Mouse (Mus musculus): ENCODE results near the gene Abcc3. TPM values are rescaled to one million over a fixed set of nuclear protein-coding genes. Genes with fewer than 3 reads are reported as not detected.

Gene Abcc3
- polyA plus RNA-seq, 1 experiment: 1.7 TPM

- peaks cover 10% of the 10 kb centered on the region for H3K4me1 ChIP-seq (ENCODE audit: control insufficient read depth, insufficient read depth, insufficient read length, low read length)
- no peak overlapping the region for H3K4me3 ChIP-seq (ENCODE audit: insufficient read depth, low read depth, low read length)
- no peak overlapping the region for H3K27ac ChIP-seq (replicated peaks; ENCODE audit: low read depth, low read length)
These were observed 5.0 kb downstream of the Abcc3 start for GRCm38 (mm10) chr11:94387756-94388155.

- peak overlapping the region; percentile 38 for H3K27ac ChIP-seq (replicated peaks; ENCODE audit: low read depth, low read length)
- H3K4me3 ChIP-seq (ENCODE audit: insufficient read depth, low read depth, low read length): no peak overlapping the region
- peaks cover 10% of the 10 kb centered on the region for H3K4me1 ChIP-seq (ENCODE audit: control insufficient read depth, insufficient read depth, insufficient read length, low read length)
These were observed 6.6 kb downstream of the Abcc3 start for GRCm38 (mm10) chr11:94385977-94386771.

GRCm38 (mm10) chr11:94379736-94380135 is 13.1 kb downstream of the Abcc3 start:
- Histone ChIP-seq H3K4me1 (ENCODE audit: control insufficient read depth, insufficient read depth, insufficient read length, low read length) (no peaks in the 10 kb centered on the region), H3K27ac (replicated peaks; ENCODE audit: low read depth, low read length) (no peak overlapping the region), H3K4me3 (ENCODE audit: insufficient read depth, low read depth, low read length) (no peak overlapping the region)

GRCm38 (mm10) chr11:94379061-94379460 is 13.7 kb downstream of the Abcc3 start:
- Histone ChIP-seq H3K4me1 (ENCODE audit: control insufficient read depth, insufficient read depth, insufficient read length, low read length) (no peaks in the 10 kb centered on the region), H3K4me3 (ENCODE audit: insufficient read depth, low read depth, low read length) (no peak overlapping the region), H3K27ac (replicated peaks; ENCODE audit: low read depth, low read length) (no peak overlapping the region)

- Histone ChIP-seq H3K4me1 (ENCODE audit: control insufficient read depth, insufficient read depth, insufficient read length, low read length) (no peaks in the 10 kb centered on the region), H3K27ac (replicated peaks; ENCODE audit: low read depth, low read length) (no peak overlapping the region), H3K4me3 (ENCODE audit: insufficient read depth, low read depth, low read length) (no peak overlapping the region)
These were observed 18.4 kb downstream of the Abcc3 start for GRCm38 (mm10) chr11:94374276-94374948.

GRCm38 (mm10) chr11:94370809-94371208 is 22.0 kb downstream of the Abcc3 start:
- Histone ChIP-seq H3K4me1 (ENCODE audit: control insufficient read depth, insufficient read depth, insufficient read length, low read length) (no peaks in the 10 kb centered on the region), H3K4me3 (ENCODE audit: insufficient read depth, low read depth, low read length) (no peak overlapping the region), H3K27ac (replicated peaks; ENCODE audit: low read depth, low read length) (no peak overlapping the region)

GRCm38 (mm10) chr11:94369981-94370380 is 22.8 kb downstream of the Abcc3 start:
- Histone ChIP-seq H3K27ac (replicated peaks; ENCODE audit: low read depth, low read length) (no peak overlapping the region), H3K4me1 (ENCODE audit: control insufficient read depth, insufficient read depth, insufficient read length, low read length) (no peaks in the 10 kb centered on the region), H3K4me3 (ENCODE audit: insufficient read depth, low read depth, low read length) (no peak overlapping the region)

GRCm38 (mm10) chr11:94365340-94365739 is 27.5 kb downstream of the Abcc3 start:
- H3K27ac ChIP-seq (replicated peaks; ENCODE audit: low read depth, low read length): no peak overlapping the region
- no peaks in the 10 kb centered on the region for H3K4me1 ChIP-seq (ENCODE audit: control insufficient read depth, insufficient read depth, insufficient read length, low read length)
- no peak overlapping the region for H3K4me3 ChIP-seq (ENCODE audit: insufficient read depth, low read depth, low read length)

- Histone ChIP-seq H3K27ac (replicated peaks; ENCODE audit: low read depth, low read length) (no peak overlapping the region), H3K4me3 (ENCODE audit: insufficient read depth, low read depth, low read length) (no peak overlapping the region), H3K4me1 (ENCODE audit: control insufficient read depth, insufficient read depth, insufficient read length, low read length) (no peaks in the 10 kb centered on the region)
These were observed 29.1 kb downstream of the Abcc3 start for GRCm38 (mm10) chr11:94363690-94364089.

GRCm38 (mm10) chr11:94362101-94362500 is 30.7 kb downstream of the Abcc3 start:
- Histone ChIP-seq H3K4me3 (ENCODE audit: insufficient read depth, low read depth, low read length) (no peak overlapping the region), H3K4me1 (ENCODE audit: control insufficient read depth, insufficient read depth, insufficient read length, low read length) (no peaks in the 10 kb centered on the region), H3K27ac (replicated peaks; ENCODE audit: low read depth, low read length) (no peak overlapping the region)

GRCm38 (mm10) chr11:94361166-94361870 is 31.5 kb downstream of the Abcc3 start:
- no peak overlapping the region for H3K4me3 ChIP-seq (ENCODE audit: insufficient read depth, low read depth, low read length)
- H3K4me1 ChIP-seq (ENCODE audit: control insufficient read depth, insufficient read depth, insufficient read length, low read length): no peaks in the 10 kb centered on the region
- no peak overlapping the region for H3K27ac ChIP-seq (replicated peaks; ENCODE audit: low read depth, low read length)

- Histone ChIP-seq H3K4me3 (ENCODE audit: insufficient read depth, low read depth, low read length) (no peak overlapping the region), H3K27ac (replicated peaks; ENCODE audit: low read depth, low read length) (no peak overlapping the region), H3K4me1 (ENCODE audit: control insufficient read depth, insufficient read depth, insufficient read length, low read length) (no peaks in the 10 kb centered on the region)
These were observed 33.6 kb downstream of the Abcc3 start for GRCm38 (mm10) chr11:94359168-94359567.

- Histone ChIP-seq H3K27ac (replicated peaks; ENCODE audit: low read depth, low read length) (no peak overlapping the region), H3K4me1 (ENCODE audit: control insufficient read depth, insufficient read depth, insufficient read length, low read length) (no peaks in the 10 kb centered on the region), H3K4me3 (ENCODE audit: insufficient read depth, low read depth, low read length) (no peak overlapping the region)
These were observed 37.1 kb downstream of the Abcc3 start for GRCm38 (mm10) chr11:94355521-94356217.

GRCm38 (mm10) chr11:94351094-94351493 is 41.7 kb downstream of the Abcc3 start:
- Histone ChIP-seq H3K4me1 (ENCODE audit: control insufficient read depth, insufficient read depth, insufficient read length, low read length) (no peaks in the 10 kb centered on the region; the same call in 1 of the 2 replicates), H3K27ac (replicated peaks; ENCODE audit: low read depth, low read length) (no peak overlapping the region), H3K4me3 (ENCODE audit: insufficient read depth, low read depth, low read length) (no peak overlapping the region)

- Histone ChIP-seq H3K27ac (replicated peaks; ENCODE audit: low read depth, low read length) (no peak overlapping the region), H3K4me3 (ENCODE audit: insufficient read depth, low read depth, low read length) (no peak overlapping the region), H3K4me1 (ENCODE audit: control insufficient read depth, insufficient read depth, insufficient read length, low read length) (no peaks in the 10 kb centered on the region; the same call in 1 of the 2 replicates)
These were observed 42.5 kb downstream of the Abcc3 start for GRCm38 (mm10) chr11:94350337-94350736.

Measured in brown adipose tissue, adult 24 weeks (tissue).